Mouse (Mus musculus) ES-E14 (cell line): ENCODE results near the gene Sdcbp2.

Experiments
- CHD2 ChIP-seq: IDR thresholded peaks from 2 replicates; pipeline ENCODE4 v1.6.1; 2014; ENCODE audit warnings: mild to moderate bottlenecking, low read depth, low read length, inconsistent platforms
- HCFC1 ChIP-seq: IDR thresholded peaks from 2 replicates; pipeline ENCODE4 v1.6.1; 2012; ENCODE audit warnings: low read length, inconsistent platforms, borderline replicate concordance; ENCODE audit not compliant: insufficient read depth
- MAFK ChIP-seq: IDR thresholded peaks from 2 replicates; pipeline ENCODE4 v1.6.1; 2014; ENCODE audit warnings: mild to moderate bottlenecking, low read depth, low read length, inconsistent platforms; ENCODE audit not compliant: insufficient read depth
- ZC3H11A ChIP-seq: IDR thresholded peaks from 2 replicates; pipeline ENCODE4 v1.6.1; 2012; ENCODE audit warnings: low read depth, mild to moderate bottlenecking, inconsistent platforms, low read length, borderline replicate concordance
- ZNF384 ChIP-seq: IDR thresholded peaks from 2 replicates; pipeline ENCODE4 v1.6.1; 2012; ENCODE audit warnings: low read depth, low read length, inconsistent platforms

DNA sequence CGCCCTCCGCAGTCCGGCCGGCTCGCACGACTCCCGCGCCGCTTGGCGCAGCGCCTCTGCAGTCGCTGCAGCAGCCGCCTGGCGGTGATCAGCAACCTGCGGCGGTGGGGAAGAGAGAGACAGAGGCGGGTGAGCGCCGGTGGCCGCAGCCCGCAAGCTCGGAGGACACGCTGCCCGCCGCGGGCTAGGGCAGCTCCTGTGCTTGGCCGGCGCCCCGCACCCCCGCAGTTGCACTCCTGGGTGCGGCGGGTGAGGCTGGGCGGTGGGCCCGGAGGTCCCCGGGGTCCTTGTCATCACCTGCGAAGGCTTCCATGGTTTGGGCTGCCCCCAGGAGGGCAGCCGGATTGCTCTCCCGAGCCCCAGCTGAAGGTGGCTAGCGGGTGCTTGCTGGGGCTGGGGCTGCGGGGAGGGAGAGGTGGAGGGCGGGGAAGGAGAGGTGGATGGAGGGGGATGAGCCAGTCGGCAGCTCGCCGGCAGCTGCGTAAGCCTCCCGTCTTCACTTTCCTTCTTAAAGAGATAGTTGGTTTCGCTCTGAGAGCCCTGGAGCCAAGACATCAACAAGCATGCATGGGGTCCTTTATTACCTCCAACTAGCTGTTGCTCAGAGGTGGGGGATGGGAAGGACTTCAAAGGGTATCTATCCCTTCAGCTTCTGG lies 59.9 kb downstream of the Sdcbp2 start, which contains the start of gene Snph:
- TF ChIP-seq HCFC1: no peak
- TF ChIP-seq MAFK: no peak
- no peak for TF ChIP-seq ZC3H11A
- TF ChIP-seq CHD2: no peak
- no peak for TF ChIP-seq ZNF384
